In the genomic region with DNA sequence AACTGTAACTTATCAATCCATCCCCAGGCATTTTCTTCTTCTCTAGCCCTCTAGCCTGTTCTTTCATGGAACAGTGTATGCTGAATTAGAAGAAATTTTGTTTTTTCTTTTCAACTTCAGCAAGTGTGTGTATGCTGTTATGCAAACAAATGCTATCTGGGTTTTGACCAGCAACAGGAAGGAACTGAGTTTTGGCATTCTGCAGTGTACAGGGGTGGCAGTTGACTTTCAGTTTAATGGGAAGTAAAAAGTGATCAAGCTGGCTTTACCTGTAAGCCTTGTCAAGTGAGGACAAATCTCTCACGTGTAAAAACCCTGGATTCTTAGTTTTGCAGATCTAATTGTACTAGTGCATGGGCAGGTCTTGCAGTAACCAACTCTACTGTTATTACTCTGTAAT, we compare ENCODE assay signal across 24 mouse cellular contexts.
DNase-seq lines count a peak whose midpoint lies in the region; ATAC-seq and TF ChIP-seq lines count a peak whose summit lies in the region.
"Had no signal": no experiment of that assay in that cellular context is flagged by ENCODE, and none has a peak within 500 bp of the region (broad histone marks: within the 10 kb centered on the region; RNA-seq: fewer than 3 reads in every experiment).

No protein-coding gene starts in this region.

- WGBS in midbrain, embryonic 15.5 days = 75% methylated on average over 1 of the region's 1 CpGs
- 67% methylated on average over 1 of the region's 1 CpGs for WGBS in midbrain, embryonic 11.5 days

- no peaks in the 10 kb centered on the region for H3K79me2 ChIP-seq in CH12.LX (replicated peaks; ENCODE audit: control insufficient read depth, extremely low read depth, insufficient read depth, poor library complexity, severe bottlenecking)

- no peak overlapping the region for H3K4me2 ChIP-seq in midbrain, embryonic 15.5 days
- no peak overlapping the region for H3K4me2 ChIP-seq in midbrain, embryonic 11.5 days
- peak overlapping the region; percentile 44; the same call in 1 of the 2 replicates for H3K4me2 ChIP-seq in CH12.LX (ENCODE audit: insufficient read depth, low read depth, poor library complexity, severe bottlenecking)
- H3K4me2 ChIP-seq: embryonic facial prominence, embryonic 12.5 days; heart, embryonic 13.5 days; hindbrain, embryonic 13.5 days; limb, embryonic 12.5 days; liver, embryonic 12.5 days had no signal

- no peaks in the 10 kb centered on the region for H3K27me3 ChIP-seq in midbrain, embryonic 15.5 days (replicated peaks)
- no peaks in the 10 kb centered on the region for H3K27me3 ChIP-seq in midbrain, embryonic 11.5 days (ENCODE audit: control insufficient read depth, insufficient read depth, low read length)
- no peaks in the 10 kb centered on the region for H3K27me3 ChIP-seq in CH12.LX (replicated peaks)
- H3K27me3 ChIP-seq: embryonic facial prominence, embryonic 12.5 days; heart, embryonic 13.5 days; hindbrain, embryonic 13.5 days; limb, embryonic 12.5 days; liver, embryonic 12.5 days had no signal

- in situ Hi-C loops in CH12.LX (cut with MboI; ENCODE audit: low pct_ligation_motif_present, low pct_unique_long_range_greater_than_20kb, low sequenced_read_pairs) = no loop called here

- no peak for TF ChIP-seq CTCF in CH12.LX (conservative IDR thresholded peaks at IDR 0.05 in 1 of 2, IDR thresholded peaks at IDR 0.05 in 1 of 2; ENCODE audit: low read depth in 2 of 2, low read length in 2 of 2)

- TF ChIP-seq POLR2A in CH12.LX (IDR thresholded peaks at IDR 0.05; ENCODE audit: low read depth, low read length) = no peak

- dilution Hi-C loops in CH12.LX (cut with MboI; ENCODE audit: extremely low pct_ligation_motif_present, extremely low pct_unique_long_range_greater_than_20kb, low sequenced_read_pairs) = no loop called here

- ATAC-seq in midbrain, embryonic 15.5 days (replicated peaks) = no peak
- no peak for ATAC-seq in midbrain, embryonic 11.5 days (ENCODE audit: low FRiP score)
- 0 out of 2 replicates have a peak, but pooled peaks have one; percentile 39 for ATAC-seq in erythroblast, adult 5-6 weeks (replicated peaks; ENCODE audit: low FRiP score, poor library complexity, severe bottlenecking)
- peak; percentile 41; the same call in 1 of the 2 replicates for ATAC-seq in megakaryocyte-erythroid progenitor cell, adult 5-6 weeks (replicated peaks; ENCODE audit: low FRiP score, low TSS enrichment, poor library complexity, severe bottlenecking)
- ATAC-seq: forebrain, embryonic 14.5 days; liver, embryonic 12.5 days had no signal

- H3K36me3 ChIP-seq in midbrain, embryonic 15.5 days (replicated peaks) = no peaks in the 10 kb centered on the region
- no peaks in the 10 kb centered on the region for H3K36me3 ChIP-seq in midbrain, embryonic 11.5 days (ENCODE audit: control insufficient read depth, insufficient read depth, low read length)
- H3K36me3 ChIP-seq in CH12.LX (replicated peaks in 1 of 2; ENCODE audit: control insufficient read depth in 1 of 2, insufficient read depth in 1 of 2, low read length in 1 of 2) = no peaks in the 10 kb centered on the region
- H3K36me3 ChIP-seq: embryonic facial prominence, embryonic 12.5 days; heart, embryonic 13.5 days; hindbrain, embryonic 13.5 days; limb, embryonic 12.5 days; liver, embryonic 12.5 days had no signal

- TF ChIP-seq RAD21 in CH12.LX (IDR thresholded peaks at IDR 0.05; ENCODE audit: low read depth, low read length) = no peak

- TF ChIP-seq EP300 in CH12.LX (IDR thresholded peaks at IDR 0.05; ENCODE audit: low read length) = no peak

- no peak overlapping the region for H3K4me3 ChIP-seq in midbrain, embryonic 15.5 days
- H3K4me3 ChIP-seq in midbrain, embryonic 11.5 days (ENCODE audit: low read depth, low read length) = no peak overlapping the region
- no peak overlapping the region for H3K4me3 ChIP-seq in CH12.LX (replicated peaks in 1 of 3; ENCODE audit: low read depth in 2 of 3, low read length in 2 of 3, poor library complexity in 1 of 3)
- H3K4me3 ChIP-seq: embryonic facial prominence, embryonic 12.5 days; heart, embryonic 13.5 days; hindbrain, embryonic 13.5 days; limb, embryonic 12.5 days; liver, embryonic 12.5 days had no signal

- no peak for DNase-seq in midbrain, embryonic 11.5 days (ENCODE audit: low spot score, missing footprints)
- no peak for DNase-seq in CH12.LX (ENCODE audit: extremely low read depth)
- DNase-seq in c-Kit-positive CD71-positive TER-119-positive erythroid progenitor cells, embryonic 14.5 days (ENCODE audit: low spot score) = no peak
- DNase-seq in gastrocnemius, postnatal 10 days = no peak
- DNase-seq: adrenal gland, postnatal 25 days; cerebellum, adult 11 months; cerebellum, adult 9-11 months; heart, adult 11 months; heart, postnatal 14 days; kidney, adult 8-10 months; kidney, postnatal 10 days; lung, adult 2 months; lung, postnatal 14 days; right cerebral cortex, postnatal 14 days had no signal

- no peak overlapping the region for H3K9ac ChIP-seq in midbrain, embryonic 15.5 days
- no peak overlapping the region for H3K9ac ChIP-seq in midbrain, embryonic 11.5 days (ENCODE audit: low read length)
- peak overlapping the region; percentile 3; the same call in 1 of the 2 replicates for H3K9ac ChIP-seq in CH12.LX (ENCODE audit: insufficient read depth, low read depth)
- H3K9ac ChIP-seq: embryonic facial prominence, embryonic 12.5 days; heart, embryonic 13.5 days; hindbrain, embryonic 13.5 days; limb, embryonic 12.5 days; liver, embryonic 12.5 days had no signal

- no peaks in the 10 kb centered on the region for H3K9me3 ChIP-seq in midbrain, embryonic 15.5 days
- no peaks in the 10 kb centered on the region for H3K9me3 ChIP-seq in midbrain, embryonic 11.5 days (ENCODE audit: control insufficient read depth, low read length)
- peaks cover 30% of the 10 kb centered on the region for H3K9me3 ChIP-seq in CH12.LX (replicated peaks; ENCODE audit: low read length)
- H3K9me3 ChIP-seq: embryonic facial prominence, embryonic 12.5 days; heart, embryonic 13.5 days; hindbrain, embryonic 13.5 days; limb, embryonic 12.5 days; liver, embryonic 12.5 days had no signal

- 0 out of 2 replicates have a peak, but pooled peaks cover 3% of the 10 kb centered on the region for H3K4me1 ChIP-seq in midbrain, embryonic 15.5 days
- H3K4me1 ChIP-seq in midbrain, embryonic 11.5 days (ENCODE audit: control insufficient read depth, insufficient read depth, low read length) = 0 out of 2 replicates have a peak, but pooled peaks cover 4% of the 10 kb centered on the region
- H3K4me1 ChIP-seq in CH12.LX (ENCODE audit: control insufficient read depth in 1 of 2, insufficient read depth in 2 of 2) = no peaks in the 10 kb centered on the region
- H3K4me1 ChIP-seq: embryonic facial prominence, embryonic 12.5 days; heart, embryonic 13.5 days; limb, embryonic 12.5 days; liver, embryonic 12.5 days had no signal

- H3K27ac ChIP-seq in midbrain, embryonic 15.5 days = 0 out of 2 replicates have a peak overlapping the region, but pooled peaks have one; percentile 24
- no peak overlapping the region for H3K27ac ChIP-seq in midbrain, embryonic 11.5 days (ENCODE audit: low read depth, low read length)
- H3K27ac ChIP-seq in CH12.LX (ENCODE audit: insufficient read depth, low read depth) = no peak overlapping the region
- H3K27ac ChIP-seq: embryonic facial prominence, embryonic 12.5 days; heart, embryonic 13.5 days; hindbrain, embryonic 13.5 days; limb, embryonic 12.5 days; liver, embryonic 12.5 days; stomach, postnatal 0 days had no signal

TF ChIP-seq in CH12.LX, 34 proteins besides CTCF, POLR2A, EP300 and RAD21:
- TF ChIP-seq ELF1 (IDR thresholded peaks at IDR 0.05; ENCODE audit: low read depth, low read length) = no peak
- no peak for TF ChIP-seq ZMIZ1 (IDR thresholded peaks at IDR 0.05; ENCODE audit: low read depth, low read length)
- no peak for TF ChIP-seq MEF2A (IDR thresholded peaks at IDR 0.05; ENCODE audit: borderline replicate concordance, low read depth, low read length)
- TF ChIP-seq JUN (IDR thresholded peaks at IDR 0.05; ENCODE audit: insufficient read depth, low read depth, low read length) = no peak
- no peak for TF ChIP-seq JUND (conservative IDR thresholded peaks at IDR 0.05; ENCODE audit: low read depth, low read length)
- no peak for TF ChIP-seq ZKSCAN1 (IDR thresholded peaks at IDR 0.05; ENCODE audit: borderline replicate concordance, low read depth, low read length)
- TF ChIP-seq E2F4 (IDR thresholded peaks at IDR 0.05; ENCODE audit: insufficient replicate concordance, low read depth, low read length) = no peak
- TF ChIP-seq CHD2 (IDR thresholded peaks at IDR 0.05; ENCODE audit: low read length) = no peak

Comparison
In these comparisons a context has a peak if more than half of its experiments do, and no peak if none do; other contexts are left out.
1. ATAC-seq: peak in erythroblast, adult 5-6 weeks (single experiment) and megakaryocyte-erythroid progenitor cell, adult 5-6 weeks (single experiment); none in midbrain, embryonic 15.5 days (single experiment) and midbrain, embryonic 11.5 days (single experiment).